Mouse (Mus musculus) midbrain, embryonic 11.5 days (tissue): Measurements from ENCODE around the gene Ubtf. TPM values are rescaled to one million over a fixed set of nuclear protein-coding genes. Genes with fewer than 3 reads are reported as not detected.

Experiments used
- ATAC-seq: fragments of 200-750 bp; cut with Nextera tagmentation; 2 replicates; pipeline ENCODE4 v1.8.0; 2017; ENCODE audit warnings: moderate TSS enrichment, moderate library complexity; ENCODE audit not compliant: low FRiP score
- DNase-seq: peaks from one replicate; pipeline ENCODE4 v3.0.0; 2015; ENCODE audit warnings: low spot score; ENCODE audit errors: missing footprints
- H3K27ac ChIP-seq: fragments of 300-500 bp; sonication (generic); 2 replicates; pipeline ENCODE4 v1.5.1; 2014; ENCODE audit warnings: low read depth, low read length
- H3K27me3 ChIP-seq: fragments of 300-500 bp; sonication (generic); 2 replicates; pipeline ENCODE4 v1.6.1; 2014; ENCODE audit warnings: mild to moderate bottlenecking, low read length, moderate library complexity, mixed read lengths; ENCODE audit not compliant: control insufficient read depth, insufficient read depth
- H3K36me3 ChIP-seq: fragments of 300-500 bp; sonication (generic); 2 replicates; pipeline ENCODE4 v1.6.1; 2014; ENCODE audit warnings: mild to moderate bottlenecking, low read length, moderate library complexity, mixed read lengths; ENCODE audit not compliant: control insufficient read depth, insufficient read depth
- H3K4me1 ChIP-seq: fragments of 300-500 bp; sonication (generic); 2 replicates; pipeline ENCODE4 v1.6.1; 2014; ENCODE audit warnings: low read length; ENCODE audit not compliant: control insufficient read depth, insufficient read depth
- H3K4me2 ChIP-seq: fragments of 300-500 bp; sonication (generic); 2 replicates; pipeline ENCODE4 v1.6.1; 2014; ENCODE audit warnings: mild to moderate bottlenecking, moderate library complexity
- H3K4me3 ChIP-seq: fragments of 300-500 bp; sonication (generic); 2 replicates; pipeline ENCODE4 v1.5.1; 2014; ENCODE audit warnings: low read depth, low read length
- H3K9ac ChIP-seq: fragments of 300-500 bp; sonication (generic); 2 replicates; pipeline ENCODE4 v1.6.1; 2014; ENCODE audit warnings: low read length
- H3K9me3 ChIP-seq: fragments of 300-500 bp; sonication (generic); 2 replicates; pipeline ENCODE4 v1.6.1; 2016; ENCODE audit warnings: low read length; ENCODE audit not compliant: control insufficient read depth
- WGBS: fragments of 180-500 bp; shearing (Covaris S2); extraction: QIAGEN DNeasy Blood & Tissue Kit; methylation state at CpG from one replicate; pipeline ENCODE4 v1.1.7; 2014; 5-methylcytosine and 5-hydroxymethylcytosine counted together
- polyA plus RNA-seq: library from polyadenylated mRNA; unstranded; fragments of >200 nt; fragmentation: Nextera tagmentation; extraction: Ambion mirVana; gene quantifications from 2 replicates; pipeline ENCODE4 v1.2.1, GENCODE M21; 2014

Ubtf gene
- polyA plus RNA-seq, 1 experiment from 2014 or later = 86.1 TPM

GRCm38 (mm10) chr11:102295598-102296471 lies 23.7 kb downstream of the Ubtf start:
- Histone ChIP-seq H3K27me3 (no peaks in the 10 kb centered on the region), H3K9me3 (no peaks in the 10 kb centered on the region), H3K4me3 (peak overlapping the region; percentile 90), H3K36me3 (peaks cover 22% of the 10 kb centered on the region), H3K27ac (peak overlapping the region; percentile 99), H3K4me1 (peaks cover 11% of the 10 kb centered on the region), H3K4me2 (peak overlapping the region; percentile 92), H3K9ac (peak overlapping the region; percentile 94)
- WGBS = 1% methylated on average over 46 of the region's 73 CpGs
- DNase-seq = peak; percentile 94
- peak; percentile 51 for ATAC-seq

GRCm38 (mm10) chr11:102294887-102295597 lies 24.5 kb downstream of the Ubtf start:
- no peak for ATAC-seq

GRCm38 (mm10) chr11:102294416-102294815 lies 25.1 kb downstream of the Ubtf start:
- no peaks in the 10 kb centered on the region for H3K27me3 ChIP-seq
- peaks cover 24% of the 10 kb centered on the region for H3K36me3 ChIP-seq
- no peak overlapping the region for H3K4me3 ChIP-seq
- peaks cover 11% of the 10 kb centered on the region for H3K4me1 ChIP-seq
- DNase-seq (no peak), ATAC-seq (no peak)
- no peak overlapping the region for H3K27ac ChIP-seq
- H3K4me2 ChIP-seq = no peak overlapping the region
- no peaks in the 10 kb centered on the region for H3K9me3 ChIP-seq
- WGBS = 84% methylated on average over 5 of the region's 5 CpGs
- H3K9ac ChIP-seq = no peak overlapping the region

More at GRCm38 (mm10) chr11:102294887-102295597, 24.5 kb downstream of the Ubtf start:
- H3K4me2 ChIP-seq = peak overlapping the region; percentile 92
- peaks cover 24% of the 10 kb centered on the region for H3K36me3 ChIP-seq
- WGBS = 77% methylated on average over 12 of the region's 12 CpGs
- peaks cover 11% of the 10 kb centered on the region for H3K4me1 ChIP-seq
- peak; percentile 90 for DNase-seq
- peak overlapping the region; percentile 94 for H3K9ac ChIP-seq
- H3K4me3 ChIP-seq = peak overlapping the region; percentile 90
- H3K27me3 ChIP-seq = no peaks in the 10 kb centered on the region
- H3K27ac ChIP-seq = peak overlapping the region; percentile 99; the same call in 1 of the 2 replicates
- H3K9me3 ChIP-seq = no peaks in the 10 kb centered on the region

GRCm38 (mm10) chr11:102293971-102294370 lies 25.6 kb downstream of the Ubtf start:
- no peak for DNase-seq
- Histone ChIP-seq H3K4me1 (peaks cover 11% of the 10 kb centered on the region), H3K9ac (no peak overlapping the region), H3K27ac (no peak overlapping the region), H3K36me3 (peaks cover 24% of the 10 kb centered on the region), H3K27me3 (no peaks in the 10 kb centered on the region), H3K9me3 (no peaks in the 10 kb centered on the region), H3K4me3 (no peak overlapping the region), H3K4me2 (no peak overlapping the region)
- 94% methylated on average over 13 of the region's 13 CpGs for WGBS
- no peak for ATAC-seq

DNA sequence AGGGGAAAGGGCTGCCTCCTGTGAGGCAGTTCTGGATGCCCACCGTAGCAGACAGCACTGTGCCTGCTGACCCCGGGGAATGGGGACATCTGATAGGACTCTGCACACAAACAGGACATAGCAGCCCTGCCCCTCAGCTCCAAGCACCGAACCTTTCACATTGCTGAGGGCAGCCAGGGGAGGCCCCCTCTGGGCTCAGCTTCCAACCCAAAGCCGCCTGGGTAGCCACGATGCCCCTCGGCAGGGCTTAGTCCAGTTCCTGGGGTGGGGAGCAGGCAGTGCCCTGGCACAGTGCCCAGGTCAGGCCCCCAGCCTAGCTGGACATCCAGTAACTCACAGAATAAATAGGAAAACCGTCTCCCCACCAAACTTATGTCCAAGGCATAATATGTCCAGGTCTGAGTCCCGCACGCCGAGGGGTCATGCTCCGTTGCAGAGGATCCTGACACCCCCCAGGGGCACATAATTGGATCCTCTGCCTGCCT lies 28.4 kb downstream of the Ubtf start:
- Histone ChIP-seq H3K9ac (no peak overlapping the region), H3K4me3 (no peak overlapping the region), H3K4me1 (peaks cover 13% of the 10 kb centered on the region), H3K36me3 (peaks cover 27% of the 10 kb centered on the region), H3K27me3 (no peaks in the 10 kb centered on the region), H3K4me2 (no peak overlapping the region), H3K27ac (no peak overlapping the region), H3K9me3 (no peaks in the 10 kb centered on the region)
- ATAC-seq (no peak), DNase-seq (no peak)
- WGBS = 88% methylated on average over 11 of the region's 11 CpGs

- ATAC-seq = no peak
- no peaks in the 10 kb centered on the region for H3K27me3 ChIP-seq
- no peak overlapping the region for H3K27ac ChIP-seq
- H3K4me2 ChIP-seq = no peak overlapping the region
- H3K9ac ChIP-seq = no peak overlapping the region
- no peaks in the 10 kb centered on the region for H3K9me3 ChIP-seq
- 77% methylated on average over 4 of the region's 4 CpGs for WGBS
- peaks cover 27% of the 10 kb centered on the region for H3K36me3 ChIP-seq
- H3K4me1 ChIP-seq = peaks cover 10% of the 10 kb centered on the region
- no peak for DNase-seq
- H3K4me3 ChIP-seq = no peak overlapping the region
Measured at GRCm38 (mm10) chr11:102290141-102290540, 29.4 kb downstream of the Ubtf start.

- 64% methylated on average over 6 of the region's 6 CpGs for WGBS
- ATAC-seq = no peak
- peaks cover 27% of the 10 kb centered on the region for H3K36me3 ChIP-seq
- no peak overlapping the region for H3K4me3 ChIP-seq
- no peaks in the 10 kb centered on the region for H3K9me3 ChIP-seq
- no peak overlapping the region for H3K9ac ChIP-seq
- DNase-seq = no peak
- H3K27ac ChIP-seq = no peak overlapping the region
- no peak overlapping the region for H3K4me2 ChIP-seq
- H3K4me1 ChIP-seq = peaks cover 4% of the 10 kb centered on the region; the same call in 1 of the 2 replicates
- H3K27me3 ChIP-seq = no peaks in the 10 kb centered on the region
Measured at GRCm38 (mm10) chr11:102289511-102290100, 29.9 kb downstream of the Ubtf start.

DNA sequence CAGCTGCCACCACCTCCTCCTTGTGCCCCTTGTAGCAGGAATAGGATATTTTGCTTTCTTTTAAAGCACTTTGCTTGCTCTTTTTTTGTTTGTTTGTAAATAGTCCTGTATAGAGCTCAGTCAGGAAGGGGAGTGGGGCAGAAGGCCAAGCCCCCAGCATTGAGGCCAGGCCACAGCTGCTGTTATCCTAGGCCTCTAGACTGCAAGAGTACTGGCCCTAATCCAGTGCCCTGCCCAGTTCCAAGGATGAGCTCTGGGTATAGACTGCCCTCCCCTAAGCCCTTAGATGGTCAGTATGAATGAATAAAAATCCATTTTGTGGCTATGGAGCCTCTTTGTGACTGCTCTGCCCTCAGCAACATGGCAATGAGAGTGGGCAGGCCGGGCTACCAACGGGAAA lies 30.6 kb downstream of the Ubtf start:
- WGBS = 79% methylated on average over 2 of the region's 2 CpGs
- peak; percentile 73 for DNase-seq
- Histone ChIP-seq H3K36me3 (peaks cover 25% of the 10 kb centered on the region), H3K4me3 (no peak overlapping the region), H3K27me3 (no peaks in the 10 kb centered on the region), H3K4me2 (no peak overlapping the region), H3K9ac (no peak overlapping the region), H3K27ac (no peak overlapping the region), H3K9me3 (no peaks in the 10 kb centered on the region), H3K4me1 (peaks cover 4% of the 10 kb centered on the region; the same call in 1 of the 2 replicates)
- ATAC-seq = no peak
